Mouse (Mus musculus) testis, adult 2 months (tissue): ENCODE data around the gene Phf7. TPM values are rescaled to one million over a fixed set of nuclear protein-coding genes. Genes with fewer than 3 reads are reported as not detected.
A peak's percentile ranks its signal among the peaks of the same experiment; 100 is the strongest.

Source experiments
- H3K27ac ChIP-seq: fragments of 200-500 bp; 2 replicates; pipeline ENCODE4 v1.5.1; 2012; ENCODE audit warnings: low read depth, low read length; ENCODE audit not compliant: control insufficient read depth, insufficient read depth
- H3K27me3 ChIP-seq: fragments of 200-500 bp; 2 replicates; pipeline ENCODE4 v1.6.1; 2012; ENCODE audit warnings: mild to moderate bottlenecking, low read length, moderate library complexity; ENCODE audit not compliant: control insufficient read depth, insufficient read depth
- H3K36me3 ChIP-seq: fragments of 200-500 bp; 2 replicates; pipeline ENCODE4 v1.6.1; 2012; ENCODE audit warnings: mild to moderate bottlenecking, low read length; ENCODE audit not compliant: control insufficient read depth, insufficient read depth
- H3K4me1 ChIP-seq: fragments of 200-500 bp; 2 replicates; pipeline ENCODE4 v1.6.1; 2012; ENCODE audit warnings: low read length; ENCODE audit not compliant: control insufficient read depth, insufficient read depth
- H3K4me3 ChIP-seq: fragments of 200-500 bp; 2 replicates; pipeline ENCODE4 v1.5.1; 2012; ENCODE audit warnings: low read depth, mild to moderate bottlenecking, low read length, moderate library complexity, mixed read lengths; ENCODE audit not compliant: control insufficient read depth
- CTCF ChIP-seq: fragments of 200-500 bp; IDR thresholded peaks from 2 replicates; pipeline ENCODE4 v1.5.1; 2012; ENCODE audit warnings: low read depth, mild to moderate bottlenecking, inconsistent platforms, low read length, moderate library complexity; ENCODE audit not compliant: control insufficient read depth, insufficient read depth, insufficient replicate concordance
- POLR2A ChIP-seq: fragments of 200-500 bp; IDR thresholded peaks from 2 replicates; pipeline ENCODE4 v1.6.1; 2012; ENCODE audit warnings: low read depth, mild to moderate bottlenecking, inconsistent platforms, low read length, moderate library complexity; ENCODE audit not compliant: control insufficient read depth
- polyA plus RNA-seq: library from polyadenylated mRNA; depleted of rRNA; stranded (reverse); fragments of >200 nt; gene quantifications from 2 replicates; pipeline ENCODE4 v1.2.3, GENCODE M21; 2012

Phf7 gene
- polyA plus RNA-seq, 1 experiment = 1,194 TPM

DNA sequence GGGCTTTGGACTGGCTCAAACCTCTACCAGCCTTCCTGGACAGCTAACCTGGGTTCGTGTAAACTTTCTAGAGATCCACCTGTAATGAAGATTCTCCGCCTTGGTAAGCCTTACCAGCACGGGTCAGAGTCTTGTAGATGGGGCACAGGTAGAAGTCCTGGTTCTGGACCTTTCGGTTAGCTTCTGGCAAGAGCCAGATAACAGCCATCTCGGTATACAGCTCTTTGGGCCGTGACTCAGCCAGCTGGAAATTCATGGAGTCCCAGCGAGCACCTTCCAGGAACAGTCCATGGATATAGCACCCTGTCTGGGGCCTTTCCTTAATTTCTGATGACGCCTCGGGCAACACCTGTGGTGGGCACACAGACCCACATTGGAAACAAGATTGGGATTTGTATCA, 9.8 kb upstream of the Phf7 start:
- Histone ChIP-seq H3K27ac (no peak overlapping the region), H3K4me3 (no peak overlapping the region), H3K36me3 (no peaks in the 10 kb centered on the region; the same call in none of the 2 replicates), H3K27me3 (no peaks in the 10 kb centered on the region), H3K4me1 (no peaks in the 10 kb centered on the region)
- TF ChIP-seq CTCF (no peak), POLR2A (no peak)

- H3K4me1 ChIP-seq = no peaks in the 10 kb centered on the region
- H3K36me3 ChIP-seq = peaks cover 2% of the 10 kb centered on the region
- no peak overlapping the region for H3K4me3 ChIP-seq
- H3K27ac ChIP-seq = no peak overlapping the region
- H3K27me3 ChIP-seq = no peaks in the 10 kb centered on the region
- TF ChIP-seq CTCF = no peak
- TF ChIP-seq POLR2A = no peak
These were observed 9.3 kb upstream of the Phf7 start for GRCm38 (mm10) chr14:31260374-31260773.

GRCm38 (mm10) chr14:31258476-31259050, 7.4 kb upstream of the Phf7 start:
- H3K4me1 ChIP-seq = no peaks in the 10 kb centered on the region
- TF ChIP-seq POLR2A (no peak), CTCF (no peak)
- no peaks in the 10 kb centered on the region for H3K27me3 ChIP-seq
- H3K4me3 ChIP-seq = no peak overlapping the region
- peaks cover 2% of the 10 kb centered on the region for H3K36me3 ChIP-seq
- no peak overlapping the region for H3K27ac ChIP-seq

GRCm38 (mm10) chr14:31252091-31252490, 974 bp upstream of the Phf7 start:
- Histone ChIP-seq H3K27me3 (no peaks in the 10 kb centered on the region), H3K4me1 (no peaks in the 10 kb centered on the region; the same call in 1 of the 2 replicates), H3K36me3 (peaks cover 3% of the 10 kb centered on the region), H3K27ac (no peak overlapping the region), H3K4me3 (peak overlapping the region; percentile 98)
- no peak for TF ChIP-seq CTCF
- TF ChIP-seq POLR2A = no peak

GRCm38 (mm10) chr14:31251626-31252025, 509 bp upstream of the Phf7 start:
- Histone ChIP-seq H3K27me3 (no peaks in the 10 kb centered on the region), H3K4me1 (no peaks in the 10 kb centered on the region; the same call in 1 of the 2 replicates), H3K36me3 (peaks cover 3% of the 10 kb centered on the region), H3K27ac (peak overlapping the region; percentile 76), H3K4me3 (peak overlapping the region; percentile 98)
- no peak for TF ChIP-seq POLR2A
- no peak for TF ChIP-seq CTCF

DNA sequence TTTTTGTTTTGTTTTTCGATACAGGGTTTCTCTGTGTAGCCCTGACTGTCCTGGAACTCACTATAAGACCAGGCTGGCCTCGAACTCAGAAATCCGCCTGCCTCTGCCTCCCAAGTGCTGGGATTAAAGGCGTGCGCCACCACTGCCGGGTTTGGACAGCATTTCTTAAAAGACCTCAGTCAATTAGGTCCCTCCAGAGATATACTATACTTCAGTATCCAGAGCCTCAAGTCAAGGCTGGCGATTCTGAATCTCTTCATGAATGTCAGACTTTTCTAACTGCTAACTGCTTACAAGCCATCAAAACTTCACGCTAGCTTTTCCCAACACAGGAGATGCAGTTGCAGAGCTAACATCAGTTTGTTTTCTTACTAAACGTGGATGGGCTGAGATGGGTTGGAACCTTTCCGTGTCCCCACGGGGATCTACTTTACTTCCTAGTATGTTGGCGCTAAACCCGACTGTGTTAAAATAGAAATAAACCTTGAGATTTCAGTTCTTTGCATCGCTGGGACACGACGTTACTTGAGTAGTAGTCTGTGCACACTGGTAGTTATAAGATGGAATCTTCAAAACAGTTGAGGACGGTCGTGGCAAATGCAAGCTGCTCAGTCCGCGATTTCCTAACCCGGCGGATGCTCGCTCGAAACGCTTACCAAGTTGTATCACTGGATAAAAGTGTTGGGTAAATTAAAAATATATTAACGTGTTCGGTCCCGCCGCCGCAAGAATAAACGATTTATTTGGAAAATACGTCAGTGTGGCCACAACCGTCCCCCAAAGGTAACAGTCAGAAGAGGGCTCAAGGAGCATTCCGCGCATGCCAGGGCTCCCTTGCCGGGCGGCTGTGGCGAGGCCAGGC, 664 bp downstream of the Phf7 start:
- Histone ChIP-seq H3K4me3 (peak overlapping the region; percentile 98), H3K27me3 (no peaks in the 10 kb centered on the region), H3K36me3 (peaks cover 2% of the 10 kb centered on the region), H3K4me1 (no peaks in the 10 kb centered on the region; the same call in 1 of the 2 replicates), H3K27ac (peak overlapping the region; percentile 99)
- TF ChIP-seq CTCF (no peak), POLR2A (no peak)

- H3K4me1 ChIP-seq = no peaks in the 10 kb centered on the region; the same call in 1 of the 2 replicates
- H3K27ac ChIP-seq = no peak overlapping the region
- H3K4me3 ChIP-seq = no peak overlapping the region
- peaks cover 1% of the 10 kb centered on the region for H3K36me3 ChIP-seq
- no peaks in the 10 kb centered on the region for H3K27me3 ChIP-seq
- TF ChIP-seq POLR2A (no peak), CTCF (no peak)
These were observed 2.7 kb downstream of the Phf7 start for GRCm38 (mm10) chr14:31248396-31248795.

GRCm38 (mm10) chr14:31245946-31246345, 5.2 kb downstream of the Phf7 start:
- TF ChIP-seq POLR2A (no peak), CTCF (no peak)
- no peaks in the 10 kb centered on the region; the same call in 1 of the 2 replicates for H3K4me1 ChIP-seq

More at GRCm38 (mm10) chr14:31245946-31246345, 5.2 kb downstream of the Phf7 start:
- Histone ChIP-seq H3K27me3 (no peaks in the 10 kb centered on the region), H3K27ac (no peak overlapping the region), H3K36me3 (peaks cover 1% of the 10 kb centered on the region), H3K4me3 (no peak overlapping the region)
